Mouse (Mus musculus): ENCODE measurements around the gene Ddc.
A peak's percentile ranks its signal among the peaks of the same experiment; 100 is the strongest.

The Ddc gene

GRCm38 (mm10) chr11:11897645-11898357 lies at the start of gene Ddc:
TSS of gene Ddc (minus strand) at chr11:11898144.
- peak; percentile 16 for DNase-seq (ENCODE audit: low spot score)

DNA sequence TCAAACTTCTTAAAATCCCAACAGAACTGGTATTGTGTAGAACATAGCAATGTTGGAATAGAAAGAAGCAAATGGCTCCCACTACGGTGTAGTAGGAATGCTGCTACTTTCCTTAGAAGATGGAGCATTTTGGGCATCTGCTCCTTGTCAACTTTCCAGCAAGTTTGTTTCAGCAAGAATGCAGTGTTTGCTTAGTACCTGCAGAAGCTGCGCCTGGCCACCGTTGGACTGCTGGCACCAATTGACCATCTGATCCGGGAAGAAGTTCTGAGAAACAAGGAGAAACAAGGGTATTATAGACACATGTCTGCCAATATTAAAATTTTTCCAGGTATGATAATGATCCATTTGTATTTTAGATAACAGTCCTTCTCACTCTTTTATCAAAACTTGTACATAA lies 47.8 kb upstream of the Ddc start:
- no peak for DNase-seq (ENCODE audit: low spot score)

- DNase-seq (ENCODE audit: low spot score) = no peak
These were observed 46.9 kb upstream of the Ddc start for GRCm38 (mm10) chr11:11944814-11945213.

DNA sequence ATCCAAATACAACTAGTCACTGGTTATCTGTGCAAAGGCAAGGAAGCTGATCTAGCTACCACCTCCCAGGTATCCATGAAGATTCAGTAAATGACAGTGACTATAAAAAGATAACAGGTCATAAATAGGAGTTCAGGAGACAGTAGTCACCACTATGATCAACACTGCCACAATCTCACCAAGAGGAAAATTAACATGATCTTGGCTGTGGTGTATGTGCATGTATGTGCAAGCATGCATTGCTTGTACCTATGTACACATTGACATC lies 46.1 kb upstream of the Ddc start:
- DNase-seq (ENCODE audit: low spot score) = no peak

GRCm38 (mm10) chr11:11943240-11944081 lies 45.5 kb upstream of the Ddc start:
- no peak for DNase-seq (ENCODE audit: low spot score)

GRCm38 (mm10) chr11:11942320-11943217 lies 44.6 kb upstream of the Ddc start:
- DNase-seq (ENCODE audit: low spot score) = no peak

- DNase-seq (ENCODE audit: low spot score) = no peak
These were observed 43.1 kb upstream of the Ddc start for GRCm38 (mm10) chr11:11940833-11941681.

DNA sequence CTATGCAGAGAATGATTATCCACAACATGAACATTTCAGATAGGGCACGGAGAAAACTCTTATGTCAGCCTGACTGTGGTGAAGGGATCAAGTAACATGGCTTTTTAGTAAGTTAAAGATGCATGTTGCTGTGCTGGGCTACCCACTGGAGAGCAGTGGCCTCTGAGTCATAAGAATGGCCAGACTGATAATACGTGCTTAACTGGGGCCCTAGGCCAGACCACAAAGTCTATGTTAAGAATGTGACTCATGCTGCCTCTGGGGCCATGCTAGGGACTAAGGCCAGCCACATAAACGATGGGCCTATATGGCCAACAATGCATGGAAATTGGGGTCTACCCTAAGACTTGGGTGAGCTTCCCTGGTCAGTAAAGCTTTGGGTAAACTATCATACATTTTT lies 41.7 kb upstream of the Ddc start:
- no peak for DNase-seq (ENCODE audit: low spot score)

GRCm38 (mm10) chr11:11938591-11938990 lies 40.6 kb upstream of the Ddc start:
- DNase-seq (ENCODE audit: low spot score) = no peak

GRCm38 (mm10) chr11:11937340-11938030 lies 39.5 kb upstream of the Ddc start:
- no peak for DNase-seq (ENCODE audit: low spot score)

GRCm38 (mm10) chr11:11934808-11935207 lies 36.9 kb upstream of the Ddc start:
- no peak for DNase-seq (ENCODE audit: low spot score)

GRCm38 (mm10) chr11:11932102-11932789 lies 34.3 kb upstream of the Ddc start:
- peak; percentile 18 for DNase-seq (ENCODE audit: low spot score)

DNA sequence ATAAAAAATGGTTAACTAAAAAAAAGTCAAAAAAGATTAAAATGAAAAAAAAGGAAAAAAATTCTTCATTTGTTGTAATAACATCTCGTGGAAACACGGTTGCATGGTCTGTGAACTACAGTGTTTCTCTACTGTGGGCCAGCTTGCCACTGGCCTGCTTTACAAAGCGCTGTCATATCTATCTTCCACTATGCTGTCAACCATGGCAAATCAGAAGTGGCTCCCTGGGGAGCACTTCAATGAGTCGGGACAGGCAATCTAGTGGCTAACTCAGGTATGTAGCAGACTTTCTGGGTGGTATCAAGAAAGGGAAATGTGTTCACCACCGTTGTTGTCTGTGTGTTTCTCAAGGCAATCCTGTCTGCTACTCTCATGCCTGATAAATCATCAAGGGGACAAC lies 33.7 kb upstream of the Ddc start:
- DNase-seq (ENCODE audit: low spot score) = no peak

DNA sequence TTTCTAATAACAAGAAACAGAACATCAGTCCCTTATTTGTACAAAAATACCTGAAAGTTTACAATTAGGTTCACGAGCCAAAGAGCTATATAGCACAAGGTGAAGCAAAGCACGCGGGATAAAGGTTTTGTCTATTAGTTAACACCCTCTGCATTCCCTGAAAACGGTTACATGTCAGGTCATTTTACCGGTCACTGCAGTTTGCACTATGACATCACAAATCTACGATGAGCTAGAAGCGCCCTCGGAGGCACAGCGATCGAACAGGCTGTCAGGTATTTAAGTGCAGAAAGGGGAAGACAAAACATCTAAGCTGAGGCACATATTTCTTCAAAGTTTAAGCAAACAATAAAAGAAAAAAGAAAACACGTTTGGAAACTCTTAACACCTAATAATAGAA lies 32.6 kb upstream of the Ddc start:
- no peak for DNase-seq (ENCODE audit: low spot score)

DNA sequence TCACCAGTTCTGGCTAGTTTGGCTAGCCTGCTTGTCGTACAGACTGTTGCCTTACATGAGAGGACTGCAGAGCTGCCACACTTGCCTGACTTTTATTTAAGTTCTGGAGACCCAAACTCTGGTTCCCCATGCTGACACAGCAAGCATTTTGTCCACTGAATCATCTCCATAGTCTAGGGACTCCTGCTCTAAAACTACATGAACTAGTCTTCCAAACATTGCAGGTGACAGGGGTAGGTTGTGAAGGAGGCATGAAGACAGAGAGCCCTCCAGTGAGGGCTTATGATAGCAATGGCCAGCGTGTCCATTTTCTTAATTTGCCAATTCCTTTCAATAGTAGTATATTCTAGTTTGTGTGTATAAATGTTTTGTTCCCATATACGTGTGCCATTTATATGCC lies 31.1 kb upstream of the Ddc start:
- DNase-seq (ENCODE audit: low spot score) = no peak

GRCm38 (mm10) chr11:11928586-11928985 lies 30.6 kb upstream of the Ddc start:
- DNase-seq (ENCODE audit: low spot score) = no peak

DNA sequence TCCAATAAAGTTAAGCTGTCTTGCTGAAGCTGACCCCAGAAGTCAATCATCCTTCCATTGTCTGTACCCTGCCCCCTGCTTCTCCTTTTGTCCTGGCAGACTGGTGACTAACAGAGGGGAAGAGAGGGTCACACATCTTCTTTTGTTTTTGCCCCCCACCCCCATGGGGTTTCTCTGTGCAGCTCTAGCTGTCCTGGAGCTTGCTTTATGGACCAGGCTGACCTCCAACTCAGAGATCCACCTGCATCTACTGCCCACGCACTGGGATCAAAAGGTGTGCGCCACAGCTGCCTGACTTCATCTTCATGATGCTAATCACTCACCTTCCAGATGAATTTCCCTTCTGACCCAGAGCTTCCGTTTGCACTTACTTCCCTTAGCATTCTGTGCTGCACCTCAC lies 26.0 kb upstream of the Ddc start:
- DNase-seq (ENCODE audit: low spot score) = no peak

- DNase-seq (ENCODE audit: low spot score) = no peak
These were observed 25.4 kb upstream of the Ddc start for GRCm38 (mm10) chr11:11923345-11923744.

GRCm38 (mm10) chr11:11922106-11922505 lies 24.2 kb upstream of the Ddc start:
- no peak for DNase-seq (ENCODE audit: low spot score)

DNA sequence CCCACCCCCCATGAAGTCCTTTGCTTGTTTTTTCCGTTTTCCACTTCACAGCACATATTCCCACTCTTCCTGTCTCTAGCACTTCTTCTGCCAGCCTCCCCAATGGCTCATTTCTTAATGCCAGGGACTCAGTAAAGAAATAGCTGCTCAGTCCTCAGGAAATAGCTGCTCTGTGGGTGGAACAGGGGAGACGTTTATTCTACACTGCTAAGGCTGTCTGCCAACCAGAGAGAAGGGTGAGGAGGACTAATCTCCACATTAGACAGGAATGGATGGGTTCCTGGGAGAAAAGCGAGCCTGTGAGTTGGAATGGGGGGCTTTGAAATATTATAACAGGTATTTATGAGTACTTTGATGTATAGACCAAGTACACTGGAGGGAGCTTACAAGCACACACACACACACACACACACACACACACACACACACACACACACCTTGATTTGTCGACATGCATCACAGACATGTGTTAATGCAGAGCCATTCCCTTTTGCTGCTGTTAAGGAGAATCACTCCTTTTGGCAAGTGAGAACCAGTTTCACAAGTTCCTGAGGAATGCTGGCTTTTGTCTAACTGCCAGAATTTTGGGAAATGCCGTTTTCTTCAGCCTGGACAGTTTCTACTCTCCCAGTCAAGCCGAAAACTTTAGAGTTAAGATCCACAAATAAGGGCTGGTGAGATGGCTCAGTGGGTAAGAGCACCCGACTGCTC lies 9.9 kb upstream of the Ddc start:
- DNase-seq (ENCODE audit: low spot score) = peak; percentile 47

Data from lung, postnatal 25 days (tissue).